Mouse (Mus musculus): Measurements from ENCODE around the gene Lancl1. TPM values are rescaled to one million over a fixed set of nuclear protein-coding genes. Genes with fewer than 3 reads are reported as not detected.

Gene Lancl1
- polyA plus RNA-seq, 1 experiment from 2014 or later: 65.0 TPM

- no peaks in the 10 kb centered on the region for H3K9me3 ChIP-seq
- no peaks in the 10 kb centered on the region for H3K36me3 ChIP-seq
- WGBS: 49% methylated on average over 1 of the region's 1 CpGs
- no peak overlapping the region for H3K4me3 ChIP-seq
- H3K27ac ChIP-seq (replicated peaks): no peak overlapping the region
- H3K4me2 ChIP-seq: no peak overlapping the region
- ATAC-seq (ENCODE audit: extremely low read depth, insufficient number of reproducible peaks, low FRiP score, low TSS enrichment): no peak
- H3K4me1 ChIP-seq: peaks cover 8% of the 10 kb centered on the region
- H3K9ac ChIP-seq: no peak overlapping the region
- no peaks in the 10 kb centered on the region for H3K27me3 ChIP-seq (replicated peaks)
These were observed 6.4 kb upstream of the Lancl1 start for GRCm38 (mm10) chr1:67045100-67045499.

GRCm38 (mm10) chr1:67042583-67042982, 3.9 kb upstream of the Lancl1 start:
- ATAC-seq (ENCODE audit: extremely low read depth, insufficient number of reproducible peaks, low FRiP score, low TSS enrichment): no peak
- Histone ChIP-seq H3K4me2 (no peak overlapping the region), H3K9ac (no peak overlapping the region), H3K9me3 (no peaks in the 10 kb centered on the region), H3K36me3 (no peaks in the 10 kb centered on the region), H3K27ac (replicated peaks) (no peak overlapping the region), H3K4me3 (no peak overlapping the region), H3K4me1 (peaks cover 10% of the 10 kb centered on the region), H3K27me3 (replicated peaks) (no peaks in the 10 kb centered on the region)
- 53% methylated on average over 7 of the region's 7 CpGs for WGBS

GRCm38 (mm10) chr1:67039083-67039482, 411 bp upstream of the Lancl1 start:
- H3K4me2 ChIP-seq: peak overlapping the region; percentile 89
- H3K4me3 ChIP-seq: peak overlapping the region; percentile 80
- peaks cover 28% of the 10 kb centered on the region for H3K36me3 ChIP-seq
- ATAC-seq (ENCODE audit: extremely low read depth, insufficient number of reproducible peaks, low FRiP score, low TSS enrichment): no peak
- H3K4me1 ChIP-seq: peaks cover 13% of the 10 kb centered on the region
- H3K9me3 ChIP-seq: no peaks in the 10 kb centered on the region
- H3K27ac ChIP-seq (replicated peaks): no peak overlapping the region
- no peaks in the 10 kb centered on the region for H3K27me3 ChIP-seq (replicated peaks)
- peak overlapping the region; percentile 94 for H3K9ac ChIP-seq
- WGBS: 2% methylated on average over 5 of the region's 5 CpGs

- H3K27me3 ChIP-seq (replicated peaks): no peaks in the 10 kb centered on the region
- H3K4me1 ChIP-seq: peaks cover 13% of the 10 kb centered on the region
- H3K27ac ChIP-seq (replicated peaks): no peak overlapping the region
- H3K4me3 ChIP-seq: no peak overlapping the region
- no peak for ATAC-seq (ENCODE audit: extremely low read depth, insufficient number of reproducible peaks, low FRiP score, low TSS enrichment)
- no peak overlapping the region for H3K9ac ChIP-seq
- H3K36me3 ChIP-seq: peaks cover 47% of the 10 kb centered on the region
- no peaks in the 10 kb centered on the region for H3K9me3 ChIP-seq
- no peak overlapping the region for H3K4me2 ChIP-seq
These were observed 1.5 kb downstream of the Lancl1 start for GRCm38 (mm10) chr1:67037198-67037597.

GRCm38 (mm10) chr1:67033278-67033677, 5.4 kb downstream of the Lancl1 start:
- H3K4me1 ChIP-seq: peaks cover 10% of the 10 kb centered on the region
- H3K27ac ChIP-seq (replicated peaks): no peak overlapping the region
- H3K9ac ChIP-seq: no peak overlapping the region
- peaks cover 82% of the 10 kb centered on the region for H3K36me3 ChIP-seq
- 77% methylated on average over 7 of the region's 7 CpGs for WGBS
- H3K9me3 ChIP-seq: no peaks in the 10 kb centered on the region
- no peak overlapping the region for H3K4me3 ChIP-seq
- no peak for ATAC-seq (ENCODE audit: extremely low read depth, insufficient number of reproducible peaks, low FRiP score, low TSS enrichment)
- no peak overlapping the region for H3K4me2 ChIP-seq
- no peaks in the 10 kb centered on the region for H3K27me3 ChIP-seq (replicated peaks)

- ATAC-seq (ENCODE audit: extremely low read depth, insufficient number of reproducible peaks, low FRiP score, low TSS enrichment): no peak
- no peaks in the 10 kb centered on the region for H3K27me3 ChIP-seq (replicated peaks)
- 0 out of 2 replicates have a peak overlapping the region, but pooled peaks have one; percentile 5 for H3K27ac ChIP-seq (replicated peaks)
- peaks cover 7% of the 10 kb centered on the region; the same call in 1 of the 2 replicates for H3K4me1 ChIP-seq
- H3K4me3 ChIP-seq: no peak overlapping the region
- no peaks in the 10 kb centered on the region for H3K9me3 ChIP-seq
- peaks cover 76% of the 10 kb centered on the region for H3K36me3 ChIP-seq
- 73% methylated on average over 6 of the region's 6 CpGs for WGBS
- H3K4me2 ChIP-seq: no peak overlapping the region
- no peak overlapping the region for H3K9ac ChIP-seq
These were observed 11.7 kb downstream of the Lancl1 start for GRCm38 (mm10) chr1:67026927-67027511.

GRCm38 (mm10) chr1:67026142-67026541, 12.5 kb downstream of the Lancl1 start:
- WGBS: 83% methylated on average over 2 of the region's 2 CpGs

GRCm38 (mm10) chr1:67022767-67023166, 15.9 kb downstream of the Lancl1 start:
- Histone ChIP-seq H3K4me2 (no peak overlapping the region), H3K4me3 (no peak overlapping the region), H3K9ac (no peak overlapping the region), H3K27me3 (replicated peaks) (no peaks in the 10 kb centered on the region), H3K4me1 (peaks cover 2% of the 10 kb centered on the region; the same call in 1 of the 2 replicates), H3K36me3 (peaks cover 70% of the 10 kb centered on the region), H3K9me3 (no peaks in the 10 kb centered on the region), H3K27ac (replicated peaks) (no peak overlapping the region)
- no peak for ATAC-seq (ENCODE audit: extremely low read depth, insufficient number of reproducible peaks, low FRiP score, low TSS enrichment)
- WGBS: 65% methylated on average over 2 of the region's 2 CpGs

More at GRCm38 (mm10) chr1:67026142-67026541, 12.5 kb downstream of the Lancl1 start:
- Histone ChIP-seq H3K27ac (replicated peaks) (no peak overlapping the region), H3K9me3 (no peaks in the 10 kb centered on the region), H3K27me3 (replicated peaks) (no peaks in the 10 kb centered on the region), H3K36me3 (peaks cover 71% of the 10 kb centered on the region), H3K4me2 (no peak overlapping the region), H3K9ac (no peak overlapping the region), H3K4me3 (no peak overlapping the region), H3K4me1 (peaks cover 7% of the 10 kb centered on the region; the same call in 1 of the 2 replicates)
- no peak for ATAC-seq (ENCODE audit: extremely low read depth, insufficient number of reproducible peaks, low FRiP score, low TSS enrichment)

GRCm38 (mm10) chr1:67022051-67022450, 16.6 kb downstream of the Lancl1 start:
- WGBS: 89% methylated on average over 10 of the region's 10 CpGs
- H3K27ac ChIP-seq (replicated peaks): no peak overlapping the region
- ATAC-seq (ENCODE audit: extremely low read depth, insufficient number of reproducible peaks, low FRiP score, low TSS enrichment): no peak
- no peak overlapping the region for H3K9ac ChIP-seq
- no peaks in the 10 kb centered on the region for H3K27me3 ChIP-seq (replicated peaks)
- no peak overlapping the region for H3K4me2 ChIP-seq
- peaks cover 69% of the 10 kb centered on the region for H3K36me3 ChIP-seq
- H3K4me3 ChIP-seq: no peak overlapping the region
- H3K4me1 ChIP-seq: no peaks in the 10 kb centered on the region; the same call in 1 of the 2 replicates
- H3K9me3 ChIP-seq: no peaks in the 10 kb centered on the region

- H3K36me3 ChIP-seq: peaks cover 65% of the 10 kb centered on the region
- no peak overlapping the region for H3K27ac ChIP-seq (replicated peaks)
- H3K4me2 ChIP-seq: no peak overlapping the region
- 85% methylated on average over 13 of the region's 13 CpGs for WGBS
- ATAC-seq (ENCODE audit: extremely low read depth, insufficient number of reproducible peaks, low FRiP score, low TSS enrichment): no peak
- H3K4me1 ChIP-seq: no peaks in the 10 kb centered on the region
- no peaks in the 10 kb centered on the region for H3K27me3 ChIP-seq (replicated peaks)
- H3K9me3 ChIP-seq: no peaks in the 10 kb centered on the region
- H3K4me3 ChIP-seq: no peak overlapping the region
- H3K9ac ChIP-seq: no peak overlapping the region
These were observed 18.0 kb downstream of the Lancl1 start for GRCm38 (mm10) chr1:67020637-67021161.

GRCm38 (mm10) chr1:67017101-67017870, 21.4 kb downstream of the Lancl1 start:
- no peak overlapping the region for H3K27ac ChIP-seq (replicated peaks)
- WGBS: 84% methylated on average over 13 of the region's 13 CpGs
- no peak overlapping the region for H3K4me3 ChIP-seq
- H3K9me3 ChIP-seq: no peaks in the 10 kb centered on the region
- H3K27me3 ChIP-seq (replicated peaks): no peaks in the 10 kb centered on the region
- H3K4me2 ChIP-seq: no peak overlapping the region
- H3K9ac ChIP-seq: no peak overlapping the region
- ATAC-seq (ENCODE audit: extremely low read depth, insufficient number of reproducible peaks, low FRiP score, low TSS enrichment): no peak
- peaks cover 59% of the 10 kb centered on the region for H3K36me3 ChIP-seq
- 0 out of 2 replicates have a peak, but pooled peaks cover 7% of the 10 kb centered on the region for H3K4me1 ChIP-seq
